Mouse (Mus musculus) natural killer cell, adult 2 months (primary cell): ENCODE measurements around the gene Plcg2.

Experiments
- DNase-seq, 2 experiments: peaks; one replicate each; pipeline ENCODE4 v3.0.0; 2022; ENCODE audit warnings: low spot score in 2 of 2

The Plcg2 gene

DNA sequence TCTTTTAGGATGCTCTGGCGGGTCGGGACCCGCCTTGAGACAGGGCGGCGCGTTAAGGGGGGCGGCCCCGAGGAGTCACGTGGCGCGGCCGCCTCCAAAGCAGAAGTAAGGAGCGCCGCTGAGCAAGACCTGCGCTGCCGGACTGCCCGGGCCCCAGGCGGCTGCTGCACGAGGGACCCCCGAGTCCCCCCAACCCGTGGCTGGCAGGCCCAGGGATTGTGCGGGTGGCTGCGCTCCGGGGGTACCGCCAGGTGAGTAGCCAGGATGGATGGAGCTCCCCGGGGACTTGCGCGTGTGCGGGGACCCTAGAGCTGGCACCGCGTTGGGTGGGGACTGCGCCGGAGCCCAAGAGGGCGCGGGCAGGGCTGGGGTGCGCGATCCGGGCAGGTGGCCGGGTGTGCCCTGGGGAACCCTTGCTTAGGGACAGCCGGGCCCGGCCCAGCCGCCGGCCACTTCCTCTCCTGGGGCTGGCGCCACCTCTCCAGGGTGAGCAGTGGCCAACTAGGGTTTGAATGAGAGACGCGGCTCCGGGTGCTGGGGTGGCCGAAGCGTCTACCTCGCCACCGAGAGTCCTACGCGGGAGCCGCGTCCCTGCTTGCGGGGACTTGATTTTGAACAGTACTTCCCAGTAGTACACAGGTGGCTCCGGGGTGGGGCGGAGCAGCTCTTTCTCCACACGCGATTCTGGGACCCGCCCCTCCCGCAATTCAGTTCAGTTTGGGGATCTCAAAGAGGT, at the start of gene Plcg2:
Gene Plcg2, plus strand, starts transcription at position 113 of the 736 bp plus-strand sequence.
- DNase-seq, result peak; percentile 53 to 70

DNA sequence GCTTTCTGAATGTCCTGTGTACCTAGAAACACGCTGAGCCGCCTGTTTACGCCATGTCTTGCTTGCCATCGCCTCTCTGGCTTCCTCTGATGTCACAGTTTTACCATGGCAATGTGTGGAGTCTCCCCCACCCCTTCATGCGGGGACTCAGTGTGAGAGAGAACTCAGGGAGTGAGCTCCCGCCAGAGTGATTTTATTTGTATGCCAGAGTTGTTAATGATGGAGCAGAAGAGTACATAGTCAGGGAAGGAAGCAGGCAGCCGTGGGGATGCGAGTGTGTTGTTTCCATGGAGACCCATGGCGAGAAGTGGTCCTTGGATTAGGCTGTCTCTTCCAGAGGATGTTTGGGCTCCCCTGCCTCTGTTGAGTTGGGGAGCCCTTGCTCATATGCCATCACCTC, 47.0 kb upstream of the Plcg2 start:
- no peak for DNase-seq

DNA sequence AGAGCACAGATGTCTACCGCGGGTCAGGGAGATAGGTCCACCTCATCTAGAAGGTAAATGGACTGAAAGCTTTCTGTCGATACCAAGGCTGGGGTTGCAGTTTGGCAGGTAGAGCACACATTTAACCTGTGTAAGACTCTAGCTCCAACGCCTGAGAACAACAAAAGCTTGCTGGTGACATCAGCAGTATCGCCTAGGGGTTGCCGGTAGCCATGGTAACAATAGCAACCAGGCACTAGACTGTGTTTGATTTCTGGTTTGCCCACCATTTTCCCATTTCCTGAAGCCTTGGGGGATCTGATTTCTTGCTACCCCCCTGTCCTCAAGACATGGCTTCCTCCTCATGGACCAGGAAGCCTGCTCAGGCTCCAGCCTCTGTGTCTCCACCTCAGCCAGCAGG, 44.1 kb upstream of the Plcg2 start:
- DNase-seq, result no peak

DNA sequence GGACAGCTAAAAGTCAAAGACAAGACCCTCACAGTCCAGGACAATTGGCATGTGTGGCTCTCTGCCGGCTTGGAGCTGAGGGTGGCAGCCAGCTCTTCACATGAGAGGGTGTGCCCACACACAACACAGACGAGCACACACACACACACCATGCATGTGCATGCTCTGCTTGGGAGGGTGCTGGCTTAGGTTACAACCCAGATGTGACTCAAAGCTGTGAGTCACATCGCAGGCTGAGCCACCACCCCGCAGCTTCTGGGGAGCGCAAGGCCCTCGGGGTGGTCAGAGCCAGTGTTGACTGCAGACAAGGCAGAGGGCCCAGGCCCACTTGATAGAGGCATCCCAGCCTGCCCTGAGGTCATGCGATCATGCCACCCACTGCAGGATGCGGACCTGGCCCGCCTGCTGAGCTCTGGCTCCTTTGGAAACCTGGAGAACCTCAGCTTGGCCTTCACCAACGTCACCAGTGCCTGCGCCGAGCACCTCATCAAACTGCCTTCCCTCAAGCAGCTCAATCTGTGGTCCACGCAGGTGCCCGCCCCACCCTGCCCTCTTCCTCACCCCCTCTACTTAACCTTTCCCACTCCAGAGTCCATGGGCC, 43.5 kb upstream of the Plcg2 start:
- no peak for DNase-seq

DNA sequence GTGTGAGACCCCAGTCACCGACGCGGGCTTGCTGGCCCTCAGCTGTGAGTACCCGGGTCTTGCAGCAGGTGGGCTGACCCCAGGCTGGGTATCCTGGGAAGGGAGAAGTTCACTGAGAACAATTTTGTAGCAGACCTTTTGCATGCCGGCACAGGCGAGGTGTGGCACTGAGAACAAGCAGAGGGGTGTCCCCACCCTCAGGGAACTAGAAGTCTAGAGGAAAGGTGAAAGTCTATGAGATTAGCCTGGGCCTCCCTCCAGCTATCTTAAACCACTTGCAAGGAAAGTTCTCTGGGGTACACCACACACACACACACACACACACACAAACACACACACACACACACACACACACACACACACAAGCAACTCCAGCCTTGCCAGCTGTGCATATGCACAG, 42.4 kb upstream of the Plcg2 start:
- no peak for DNase-seq

DNA sequence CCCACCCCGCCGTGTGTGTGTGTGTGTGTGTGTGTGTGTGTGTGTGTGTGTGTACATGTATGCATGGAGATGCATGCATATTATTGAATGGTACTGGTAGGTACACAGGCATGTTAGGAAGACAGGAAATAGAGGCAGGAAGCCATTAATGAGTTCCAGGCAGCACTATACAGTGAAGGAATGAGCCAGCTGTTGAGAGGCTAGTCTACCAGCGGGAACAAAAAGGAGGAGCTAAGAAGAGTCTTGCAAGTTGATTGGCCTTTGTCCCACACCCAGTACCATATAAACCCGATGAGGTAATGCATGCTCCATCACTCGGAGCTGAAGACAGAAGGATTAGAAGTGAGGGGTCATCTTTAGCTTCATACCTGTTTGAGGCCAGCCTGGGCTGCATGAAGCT, 39.7 kb upstream of the Plcg2 start:
- DNase-seq, result no peak

DNA sequence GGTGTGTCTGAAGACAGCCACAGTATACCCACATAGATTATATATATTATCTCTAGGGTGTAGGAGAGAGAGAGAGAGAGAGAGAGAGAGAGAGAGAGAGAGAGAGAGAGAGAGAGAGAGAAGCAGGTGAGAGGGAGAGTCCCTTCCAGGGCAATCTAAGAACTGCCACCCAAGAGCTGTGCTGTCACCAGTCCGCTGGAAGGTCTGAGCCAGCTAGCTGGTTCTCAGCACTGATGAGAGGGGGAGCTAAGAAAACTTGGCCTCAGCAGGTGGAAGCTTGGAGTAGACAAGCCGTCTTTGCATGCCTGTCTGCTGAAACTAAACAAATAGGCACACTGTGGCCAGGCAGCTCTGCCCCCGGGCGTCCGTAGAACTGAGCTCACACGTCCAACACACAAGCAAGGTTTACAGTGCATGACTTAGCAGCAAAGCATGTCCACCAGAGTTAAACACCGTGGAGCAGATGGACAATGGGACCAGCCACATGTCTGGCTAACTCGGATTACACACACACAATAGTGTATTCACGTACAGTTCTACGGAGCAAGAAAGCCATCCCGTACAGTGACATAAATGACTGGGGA, 35.3 kb upstream of the Plcg2 start:
- DNase-seq, result no peak

DNA sequence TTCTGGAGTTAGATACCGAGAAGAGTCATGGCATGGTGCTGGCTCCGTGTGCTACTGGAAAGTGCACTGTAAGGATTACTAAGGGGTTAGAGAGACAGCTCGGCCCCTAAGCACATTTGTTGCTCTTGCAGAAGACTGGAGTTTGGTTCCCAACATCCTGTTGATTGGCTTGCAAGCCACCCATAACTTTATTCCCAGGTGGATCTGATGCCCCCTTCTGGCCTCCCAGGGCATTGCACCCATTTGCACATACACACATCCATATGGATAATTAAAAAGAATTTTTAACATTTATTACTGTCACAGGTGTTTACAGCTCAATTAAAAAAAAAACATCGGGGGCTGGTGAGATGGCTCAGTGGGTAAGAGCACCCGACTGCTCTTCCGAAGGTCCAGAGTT, 33.6 kb upstream of the Plcg2 start:
- no peak for DNase-seq

DNA sequence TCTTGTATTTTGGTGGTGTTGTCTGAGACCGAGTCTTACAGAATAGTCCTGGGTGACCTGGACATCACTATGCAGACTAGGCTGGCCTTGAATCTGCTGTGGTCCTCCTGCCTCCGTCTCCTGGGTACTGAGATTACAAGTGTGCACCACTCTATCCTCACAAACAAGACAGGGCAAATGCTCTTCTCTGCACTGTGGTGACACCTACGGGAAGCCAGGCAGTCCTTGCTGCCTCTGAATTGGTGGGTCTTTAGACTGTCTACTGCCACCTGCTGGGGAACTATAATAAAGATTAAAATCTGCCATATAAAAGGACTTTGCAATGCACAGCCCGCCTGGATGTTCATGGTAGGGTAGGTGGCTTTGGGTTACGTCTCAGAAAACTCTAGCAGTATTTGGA, 32.8 kb upstream of the Plcg2 start:
- peak; percentile 46 to 61 for DNase-seq

DNA sequence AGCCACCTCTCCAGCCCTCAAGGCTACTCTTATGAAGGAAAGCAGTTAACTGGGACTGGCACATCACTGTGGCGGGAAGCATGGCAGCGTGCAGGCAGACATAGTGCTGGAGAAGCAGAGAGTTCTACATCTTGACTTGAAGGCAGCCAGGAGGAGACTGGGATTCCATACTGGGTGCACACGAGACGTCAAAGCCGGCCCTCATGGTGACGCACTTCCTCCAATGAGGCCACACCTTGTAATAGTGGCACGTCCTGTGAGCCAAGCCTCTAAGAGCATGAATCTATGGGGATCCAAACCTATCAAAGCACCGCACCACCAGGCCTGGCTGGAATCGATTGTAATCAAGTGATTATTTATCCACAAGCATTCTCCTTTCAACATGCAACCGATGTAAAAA, 30.6 kb upstream of the Plcg2 start:
- DNase-seq, result no peak

DNA sequence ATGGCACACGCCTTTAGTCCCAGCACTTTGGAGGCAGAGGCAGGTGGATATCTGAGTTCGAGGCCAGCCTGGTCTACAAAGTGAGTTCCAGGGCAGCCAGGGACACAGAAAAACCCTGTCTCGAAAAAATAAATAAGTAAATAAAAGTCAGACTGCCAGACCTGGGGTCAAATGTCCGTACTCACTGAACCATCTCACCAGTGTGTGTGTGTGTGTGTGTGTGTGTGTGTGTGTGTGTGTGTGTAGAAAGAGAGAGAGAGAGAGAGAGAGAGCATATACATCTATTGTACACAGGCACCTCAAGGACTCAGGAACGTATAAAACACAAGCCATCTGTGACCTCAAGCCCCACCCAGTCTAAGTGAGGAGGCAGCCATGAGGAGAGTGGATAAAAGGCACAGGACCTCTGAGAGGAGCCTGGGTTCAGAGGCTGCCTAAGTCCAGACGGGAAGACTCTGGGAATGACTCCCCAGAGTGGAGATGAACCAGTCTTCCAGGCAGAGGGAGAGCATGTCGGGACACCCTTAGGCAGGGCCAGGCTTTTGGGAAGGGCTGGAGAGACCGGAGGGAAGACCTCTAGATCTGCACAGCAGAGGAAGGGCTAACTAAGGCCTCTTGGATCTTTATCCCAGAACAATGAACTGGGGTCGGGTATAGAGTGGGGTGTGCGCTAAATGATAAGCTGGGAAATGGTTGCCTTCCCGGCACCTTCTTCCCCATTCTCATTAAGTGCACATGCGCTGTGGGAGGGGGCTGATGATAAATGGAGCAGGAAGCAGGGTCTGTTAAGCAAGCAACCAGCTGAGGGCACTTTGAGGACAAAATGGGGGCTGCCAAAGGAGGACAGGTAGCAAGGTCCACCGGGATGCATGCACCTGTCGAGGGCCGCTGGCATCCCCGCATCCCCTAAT, 28.4 kb upstream of the Plcg2 start:
- DNase-seq, result no peak

DNA sequence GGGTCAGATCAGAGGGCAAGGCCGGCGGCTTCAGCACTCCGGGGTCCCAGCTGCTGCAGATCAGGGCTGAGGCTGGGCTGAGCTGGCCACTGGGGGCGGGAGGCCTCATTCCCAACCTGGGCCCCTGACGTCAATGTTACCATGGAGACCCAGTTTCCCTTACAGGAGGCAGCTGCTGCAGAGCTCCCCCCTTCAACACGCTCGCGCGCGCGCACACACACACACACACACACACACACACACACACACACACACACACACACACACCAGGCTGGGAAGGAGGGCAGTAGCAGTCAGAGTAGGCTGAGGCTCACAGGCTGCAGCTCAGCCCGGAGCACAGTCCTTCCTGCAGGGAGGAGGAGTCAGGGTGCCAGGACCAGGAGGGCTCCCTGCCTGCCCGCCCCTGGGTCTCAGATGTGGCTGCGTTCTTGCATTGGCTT, 27.7 kb upstream of the Plcg2 start:
- peak; percentile 32 to 40 for DNase-seq

DNA sequence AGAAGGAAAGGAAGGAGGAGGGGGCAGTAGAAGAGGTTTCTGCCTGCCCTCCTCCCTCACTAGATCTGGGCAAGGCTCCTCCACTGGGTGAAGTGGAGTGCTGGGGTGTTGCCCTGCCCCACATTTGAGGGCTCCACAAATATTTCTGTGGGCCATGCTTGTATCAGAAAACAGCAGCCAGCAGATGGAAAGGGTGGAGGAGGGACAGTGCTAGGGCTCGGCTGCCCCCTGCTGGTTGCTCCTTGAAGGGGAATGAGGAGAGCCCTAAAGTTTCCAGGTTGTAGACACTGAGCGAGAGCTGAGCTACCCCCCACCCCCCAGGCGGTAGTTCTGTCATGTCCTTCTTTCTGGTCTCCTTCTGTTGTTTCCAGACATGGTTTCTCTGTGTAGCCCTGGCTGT, 26.9 kb upstream of the Plcg2 start:
- peak; percentile 44 to 75 for DNase-seq

DNA sequence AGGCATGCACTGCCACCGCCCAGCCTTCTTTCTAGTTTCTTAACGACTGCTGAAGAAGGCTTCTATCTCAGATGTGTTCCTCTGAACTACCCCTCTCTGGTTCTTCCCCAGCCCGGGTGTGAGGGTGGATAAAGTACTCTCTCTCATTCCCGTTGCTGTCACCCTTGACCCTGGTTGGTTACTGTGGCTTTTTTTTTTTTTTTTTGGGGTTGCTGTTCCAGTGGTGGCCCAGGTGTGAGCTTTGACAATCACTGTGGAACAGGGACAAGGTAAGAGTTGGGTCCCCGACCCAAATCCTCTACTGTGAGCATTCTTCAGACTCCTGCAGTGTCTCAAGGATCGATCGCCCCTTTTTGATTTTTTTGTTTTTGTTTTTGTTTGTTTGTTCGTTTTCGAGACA, 26.4 kb upstream of the Plcg2 start:
- no peak for DNase-seq

DNA sequence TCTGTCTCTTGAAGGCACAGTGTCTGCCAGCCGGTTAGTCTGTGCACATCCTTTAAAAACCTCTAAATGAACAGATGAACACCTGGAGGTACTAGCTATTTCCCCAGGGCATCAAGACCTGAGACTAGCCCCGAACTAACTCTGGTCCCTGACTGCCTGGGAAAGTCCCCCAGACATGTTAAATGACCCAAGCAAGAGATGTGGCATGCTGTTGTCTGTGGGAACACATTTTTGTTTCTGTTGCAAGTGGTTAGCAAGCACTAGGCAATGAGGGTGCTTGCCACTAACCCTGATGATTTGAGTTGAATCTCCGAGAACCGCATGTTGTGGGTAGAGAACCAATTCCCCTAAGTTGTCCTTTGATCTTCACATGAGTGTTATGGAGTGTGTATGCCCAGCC, 25.8 kb upstream of the Plcg2 start:
- peak in 1 of 2 experiments; percentile 19 for DNase-seq

DNA sequence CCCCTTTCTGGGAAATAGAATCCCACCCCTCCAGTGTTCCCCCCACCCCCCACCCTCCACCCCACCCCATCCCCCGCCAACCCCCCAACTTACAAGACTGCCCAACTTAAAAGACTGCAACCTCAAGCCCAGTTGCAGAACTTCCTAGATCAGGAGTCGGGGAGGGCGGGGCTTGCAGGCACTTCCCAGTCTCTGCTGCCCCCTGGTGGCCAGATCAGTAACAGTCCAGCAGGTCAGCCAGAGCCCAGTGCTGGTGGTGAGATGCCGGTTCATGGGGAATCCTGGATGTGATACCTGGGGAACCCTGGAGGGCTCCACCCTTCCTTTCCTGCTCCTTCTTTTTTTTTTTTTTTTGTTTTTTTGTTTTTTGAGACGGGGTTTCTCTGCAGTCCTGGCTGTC, 23.1 kb upstream of the Plcg2 start:
- DNase-seq, result peak; percentile 84 to 91

DNA sequence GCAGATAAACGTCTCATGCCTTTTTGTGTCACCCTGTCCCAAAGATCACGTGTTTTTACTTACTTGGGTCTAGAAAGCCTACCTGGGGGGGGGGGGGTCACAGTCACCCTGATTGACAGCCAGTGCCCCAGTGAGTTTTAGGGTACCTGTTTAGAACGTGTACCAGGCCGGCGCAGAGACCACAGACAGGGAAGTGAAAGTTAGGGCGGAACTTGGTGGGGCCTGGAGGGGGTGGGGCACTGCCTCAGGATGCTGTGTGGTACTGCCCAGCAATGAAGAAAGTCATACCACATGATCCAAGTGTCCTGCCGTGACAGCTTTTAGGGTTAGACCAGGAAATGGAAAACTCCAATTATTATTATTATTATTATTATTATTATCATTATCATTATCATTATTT, 22.3 kb upstream of the Plcg2 start:
- peak; percentile 33 to 89 for DNase-seq

DNA sequence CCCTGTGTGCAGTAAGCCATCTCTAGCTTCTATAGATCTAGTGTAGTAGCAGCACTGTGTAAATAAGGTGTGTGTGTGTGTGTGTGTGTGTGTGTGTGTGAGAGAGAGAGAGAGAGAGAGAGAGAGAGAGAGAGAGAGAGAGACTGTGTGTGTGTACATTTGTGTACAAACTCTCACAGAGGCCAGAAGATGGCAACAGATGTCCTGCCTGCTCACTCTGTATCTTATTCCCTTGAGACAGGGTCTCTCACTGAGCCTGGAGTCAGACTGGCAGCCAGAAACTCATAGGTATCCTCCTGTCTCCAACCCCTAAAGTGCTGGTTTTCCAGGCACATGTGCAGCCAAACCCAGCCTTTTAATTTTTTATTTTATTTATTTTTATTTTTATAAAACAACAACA, 20.0 kb upstream of the Plcg2 start:
- DNase-seq, result no peak

DNA sequence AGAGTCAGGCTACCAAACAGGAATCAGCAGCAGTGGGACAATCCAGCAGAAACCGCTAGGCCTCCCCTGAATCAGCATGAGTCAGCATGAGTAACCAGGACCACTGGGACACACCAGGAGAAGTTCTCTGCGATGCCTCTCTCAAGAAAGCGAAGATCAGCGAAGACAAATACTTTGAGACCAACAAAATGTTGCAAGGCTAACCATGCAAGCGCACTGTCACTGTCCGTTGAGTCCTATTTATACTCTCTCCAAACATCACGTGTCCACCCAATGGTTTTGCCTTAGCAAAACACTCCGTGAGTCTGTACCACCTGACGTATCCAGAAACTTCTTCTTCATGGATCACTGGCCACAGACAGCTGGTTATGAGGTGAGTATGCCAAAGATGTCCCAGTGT, 18.1 kb upstream of the Plcg2 start:
- DNase-seq, result no peak

DNA sequence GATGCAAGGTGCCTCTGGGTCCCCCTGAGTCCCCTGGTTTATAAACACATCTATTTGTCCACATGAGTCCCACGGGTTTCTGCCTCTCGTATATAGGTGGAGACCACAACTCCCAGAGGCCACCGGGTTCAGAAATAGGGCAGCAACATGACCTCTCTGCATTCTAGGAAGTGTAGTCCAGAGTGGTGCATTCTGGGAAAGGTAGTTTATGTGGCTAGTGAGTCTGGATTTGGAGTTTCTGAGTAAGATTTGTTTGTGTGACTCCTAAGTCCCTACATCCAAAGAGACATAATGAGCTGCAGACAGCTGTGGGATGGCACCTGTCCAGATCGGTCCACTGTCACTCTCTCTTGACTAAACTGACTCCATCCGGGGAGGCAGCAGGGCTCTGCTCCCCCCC, 17.6 kb upstream of the Plcg2 start:
- no peak for DNase-seq

DNA sequence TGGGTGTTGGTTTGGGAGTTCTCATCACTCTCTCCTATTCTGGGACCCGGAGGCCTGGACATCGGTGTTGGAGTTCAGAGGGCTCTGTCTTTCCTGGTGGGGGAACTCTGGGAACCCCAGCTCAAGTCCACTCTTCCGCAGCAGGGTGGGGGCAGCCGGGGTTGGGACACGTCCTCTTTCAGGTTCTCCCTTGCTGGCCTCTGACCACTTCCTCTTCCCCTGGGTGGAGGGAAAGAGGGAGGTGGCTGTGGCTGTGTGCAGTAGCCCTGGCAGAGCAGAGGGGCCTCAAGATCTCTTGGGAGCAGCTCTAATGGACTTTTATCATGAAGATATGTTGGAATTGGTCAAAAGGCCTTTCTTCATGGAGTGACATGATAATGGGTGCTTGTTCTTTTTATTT, 16.3 kb upstream of the Plcg2 start:
- DNase-seq, result peak; percentile 53 to 64

DNA sequence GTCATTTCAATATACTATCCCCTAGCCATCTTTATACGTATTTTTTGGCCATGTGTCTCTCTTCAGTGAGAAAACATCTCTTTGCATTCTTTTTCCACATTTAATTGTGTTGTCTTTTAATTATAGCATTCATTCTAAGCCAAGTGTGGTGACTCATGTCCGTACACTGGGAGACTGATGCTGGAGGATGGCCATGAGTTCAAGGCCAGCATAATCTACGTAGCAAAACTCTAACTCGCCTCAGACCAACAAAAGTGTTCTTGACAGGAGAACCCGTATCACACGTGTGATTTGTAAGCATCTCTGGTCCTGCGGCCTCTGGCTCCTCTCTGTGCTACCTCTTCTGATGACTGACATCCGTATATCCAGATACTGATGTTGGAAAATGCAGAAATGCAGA, 13.4 kb upstream of the Plcg2 start:
- DNase-seq, result no peak
